Mouse (Mus musculus): Measurements from ENCODE around the gene Slc47a1.

DNA sequence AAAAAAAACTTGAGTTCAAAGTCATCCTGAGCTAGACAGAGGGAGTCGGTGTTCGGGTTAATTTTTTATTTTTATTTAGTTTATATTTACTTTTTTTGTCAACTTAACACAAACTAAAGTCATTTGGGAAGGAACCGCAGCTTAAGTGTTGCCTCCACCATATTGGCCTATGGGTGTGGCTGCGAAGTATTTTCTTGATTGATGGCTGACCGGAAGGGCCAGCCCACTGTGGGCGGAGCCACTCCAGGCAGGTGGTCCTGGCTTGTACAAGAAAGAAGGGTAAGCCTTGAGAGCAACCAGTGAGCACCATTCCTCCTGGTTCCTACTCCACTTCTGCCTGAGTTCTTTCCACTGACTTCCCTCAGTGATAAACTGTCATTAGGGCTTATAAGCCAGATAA, 14.0 kb downstream of the Slc47a1 start:
- no peak for TF ChIP-seq CTCF (IDR thresholded peaks at IDR 0.05; ENCODE audit: borderline replicate concordance, control insufficient read depth, extremely low read depth, insufficient read depth, low read length, poor library complexity)
- TF ChIP-seq POLR2A (IDR thresholded peaks at IDR 0.05; ENCODE audit: control insufficient read depth, extremely low read depth, insufficient read depth, low read length, poor library complexity): no peak

Measured in thymus, adult 2 months (tissue).